Mouse (Mus musculus): ENCODE measurements at regions not wholly inside any gene's neighbourhood (a gene's known extent, or its start where the extent isn't known, plus 50 kb on each side); places are given as distances from the start of the nearest gene placed in this dataset.

- TF ChIP-seq CTCF (IDR thresholded peaks at IDR 0.05; ENCODE audit: low read depth) (no peak), EP300 (IDR thresholded peaks at IDR 0.05; ENCODE audit: low read depth) (no peak)
Observed at GRCm38 (mm10) chr17:10012161-10012560, 307.5 kb downstream of the Qk start.
